Mouse (Mus musculus) forebrain, embryonic 12.5 days (tissue): ENCODE data around the gene Tbx15. TPM values are rescaled to one million over a fixed set of nuclear protein-coding genes. Genes with fewer than 3 reads are reported as not detected.

Source experiments
- ATAC-seq: fragments of 200-750 bp; cut with Nextera tagmentation; 2 replicates; pipeline ENCODE4 v1.8.0; 2017; ENCODE audit warnings: moderate TSS enrichment; ENCODE audit not compliant: low FRiP score
- H3K27ac ChIP-seq: fragments of 300-500 bp; sonication (generic); 2 replicates; pipeline ENCODE4 v1.5.1; 2016; ENCODE audit warnings: mild to moderate bottlenecking
- H3K27me3 ChIP-seq: fragments of 300-500 bp; sonication (generic); 2 replicates; pipeline ENCODE4 v1.6.1; 2016; ENCODE audit warnings: mild to moderate bottlenecking
- H3K36me3 ChIP-seq: fragments of 300-500 bp; sonication (generic); replicated peaks from 2 replicates; pipeline ENCODE4 v1.6.1; 2016; ENCODE audit warnings: mild to moderate bottlenecking
- H3K4me1 ChIP-seq: fragments of 300-500 bp; sonication (generic); 2 replicates; pipeline ENCODE4 v1.6.1; 2016
- H3K4me2 ChIP-seq: fragments of 300-500 bp; sonication (generic); 2 replicates; pipeline ENCODE4 v1.6.1; 2016; ENCODE audit warnings: mild to moderate bottlenecking, moderate library complexity
- H3K4me3 ChIP-seq: fragments of 300-500 bp; sonication (generic); replicated peaks from 2 replicates; pipeline ENCODE4 v1.5.1; 2016; ENCODE audit warnings: mild to moderate bottlenecking
- H3K9ac ChIP-seq: fragments of 300-500 bp; sonication (generic); 2 replicates; pipeline ENCODE4 v1.6.1; 2016; ENCODE audit warnings: mild to moderate bottlenecking
- H3K9me3 ChIP-seq: fragments of 300-500 bp; sonication (generic); 2 replicates; pipeline ENCODE4 v1.6.1; 2016
- WGBS: fragments of 180-500 bp; shearing (Covaris S2); methylation state at CpG from one replicate; pipeline ENCODE4 v1.1.7; 2016; 5-methylcytosine and 5-hydroxymethylcytosine counted together
- microRNA-seq: library from miRNA; unstranded; fragments of <30 nt; microRNA quantifications from one replicate; pipeline ENCODE4, GENCODE M21; 2017
- polyA plus RNA-seq: library from polyadenylated mRNA; unstranded; fragments of >200 nt; fragmentation: Nextera tagmentation; extraction: Ambion mirVana; gene quantifications from 2 replicates; pipeline ENCODE4 v1.2.1, GENCODE M21; 2016

The Tbx15 gene
- polyA plus RNA-seq, 1 experiment from 2014 or later, result 2.4 TPM

GRCm38 (mm10) chr3:99379616-99380250, 139.6 kb downstream of the Tbx15 start:
- Histone ChIP-seq H3K4me1 (no peaks in the 10 kb centered on the region), H3K4me3 (no peak overlapping the region), H3K9me3 (no peaks in the 10 kb centered on the region), H3K36me3 (no peaks in the 10 kb centered on the region), H3K9ac (no peak overlapping the region), H3K27ac (no peak overlapping the region), H3K4me2 (no peak overlapping the region), H3K27me3 (no peaks in the 10 kb centered on the region)
- ATAC-seq, result no peak
- 83% methylated on average over 2 of the region's 2 CpGs for WGBS

- H3K4me2 ChIP-seq, result no peak overlapping the region
- no peaks in the 10 kb centered on the region for H3K4me1 ChIP-seq
- no peaks in the 10 kb centered on the region for H3K27me3 ChIP-seq
- no peaks in the 10 kb centered on the region for H3K36me3 ChIP-seq
- H3K27ac ChIP-seq, result no peak overlapping the region
- no peaks in the 10 kb centered on the region for H3K9me3 ChIP-seq
- no peak overlapping the region for H3K9ac ChIP-seq
- WGBS, result 55% methylated on average over 4 of the region's 4 CpGs
- no peak overlapping the region for H3K4me3 ChIP-seq
- no peak for ATAC-seq
These were observed 146.9 kb downstream of the Tbx15 start for GRCm38 (mm10) chr3:99387127-99387526.

Small RNA genes within 50 kb of the gene (microRNA-seq; reads per million reads assigned to microRNA genes)
- not detected for gene Mir6481

Other genes starting within 250 kb of the Tbx15 start
- gene Wars2, start 99.3 kb upstream of the Tbx15 start, polyA plus RNA-seq, result 5.3 and 5.5 TPM in 2 replicates